Mouse (Mus musculus) MEL (cell line): ENCODE data around the gene Ift27.

Experiments
- CTCF ChIP-seq, 3 experiments: IDR thresholded peaks in 2 of 3; conservative IDR thresholded peaks in 1 of 3; 2 replicates each; pipeline ENCODE4 v1.5.1; 2011 to 2012; ENCODE audit warnings: low read length in 3 of 3, low read depth in 2 of 3, mild to moderate bottlenecking in 2 of 3, improper control_type of control experiment in 1 of 3, inconsistent platforms in 1 of 3, mixed read lengths in 1 of 3, moderate library complexity in 1 of 3; ENCODE audit not compliant: control insufficient read depth in 1 of 3, insufficient read depth in 1 of 3, poor library complexity in 1 of 3, severe bottlenecking in 1 of 3
- GABPA ChIP-seq: IDR thresholded peaks from 2 replicates; pipeline ENCODE4 v1.6.1; 2012; ENCODE audit warnings: low read depth, mild to moderate bottlenecking, inconsistent platforms, low read length, improper control_type of control experiment, moderate library complexity
- GATA1 ChIP-seq: IDR thresholded peaks from 2 replicates; pipeline ENCODE4 v1.6.1; 2011; ENCODE audit warnings: low read depth, low read length, improper control_type of control experiment
- HCFC1 ChIP-seq: IDR thresholded peaks from 2 replicates; pipeline ENCODE4 v1.6.1; 2012; ENCODE audit warnings: low read depth, mild to moderate bottlenecking, inconsistent platforms, low read length, improper control_type of control experiment, moderate library complexity
- MAX ChIP-seq: IDR thresholded peaks from 2 replicates; pipeline ENCODE4 v1.6.1; 2011; ENCODE audit warnings: low read length, improper control_type of control experiment
- NELFE ChIP-seq: IDR thresholded peaks from 2 replicates; pipeline ENCODE4 v1.6.1; 2011; ENCODE audit warnings: low read depth, low read length, improper control_type of control experiment
- POLR2A ChIP-seq, 2 experiments: IDR thresholded peaks; 2 replicates each; pipeline ENCODE4 v1.6.1; 2011 to 2012; ENCODE audit warnings: low read length in 2 of 2, mild to moderate bottlenecking in 2 of 2, control low read depth in 1 of 2, improper control_type of control experiment in 1 of 2, low read depth in 1 of 2, moderate library complexity in 1 of 2; ENCODE audit not compliant: control insufficient read depth in 1 of 2, insufficient read depth in 1 of 2, poor library complexity in 1 of 2
- SIN3A ChIP-seq: IDR thresholded peaks from 2 replicates; pipeline ENCODE4 v1.6.1; 2012; ENCODE audit warnings: low read length, improper control_type of control experiment, inconsistent platforms
- TAL1 ChIP-seq: IDR thresholded peaks from 2 replicates; pipeline ENCODE4 v1.6.1; 2012; ENCODE audit warnings: mild to moderate bottlenecking, inconsistent platforms, low read length, moderate library complexity, mixed read lengths
- ZNF384 ChIP-seq: IDR thresholded peaks from 2 replicates; pipeline ENCODE4 v1.6.1; 2012; ENCODE audit warnings: low read depth, mild to moderate bottlenecking, inconsistent platforms, low read length, improper control_type of control experiment

GRCm38 (mm10) chr15:78189636-78190035 is 15.7 kb upstream of the Ift27 start:
- no peak for TF ChIP-seq POLR2A (IDR thresholded peaks at IDR 0.05; ENCODE audit: control insufficient read depth in 1 of 2, insufficient read depth in 1 of 2, low read depth in 1 of 2, low read length in 2 of 2, poor library complexity in 1 of 2)
- no peak for TF ChIP-seq MAX
- TF ChIP-seq HCFC1, result no peak
- no peak for TF ChIP-seq CTCF (IDR thresholded peaks at IDR 0.05 in 2 of 3, conservative IDR thresholded peaks at IDR 0.05 in 1 of 3; ENCODE audit: control insufficient read depth in 1 of 3, insufficient read depth in 1 of 3, low read depth in 2 of 3, low read length in 3 of 3, poor library complexity in 1 of 3, severe bottlenecking in 1 of 3)
- TF ChIP-seq GATA1, result no peak
- no peak for TF ChIP-seq ZNF384
- no peak for TF ChIP-seq TAL1
- no peak for TF ChIP-seq SIN3A
- TF ChIP-seq GABPA, result no peak
- no peak for TF ChIP-seq NELFE
